Mouse (Mus musculus) adrenal gland, adult (tissue): ENCODE data around the gene Cdc42se2.

Experiments
- DNase-seq, 2 experiments: peaks; one replicate each; pipeline ENCODE4 v3.0.0; 2022 to 2023; ENCODE audit warnings: low spot score in 1 of 2; ENCODE audit not compliant: inconsistent age in 2 of 2

The Cdc42se2 gene

GRCm38 (mm10) chr11:54757993-54758392, 29.5 kb downstream of the Cdc42se2 start:
- no peak for DNase-seq

- DNase-seq = no peak
Observed at GRCm38 (mm10) chr11:54755148-54755664, 32.3 kb downstream of the Cdc42se2 start.

- no peak for DNase-seq
Observed at GRCm38 (mm10) chr11:54754301-54755147, 33.0 kb downstream of the Cdc42se2 start.

GRCm38 (mm10) chr11:54751502-54751901, 36.0 kb downstream of the Cdc42se2 start:
- DNase-seq = no peak

GRCm38 (mm10) chr11:54748891-54749290, 38.6 kb downstream of the Cdc42se2 start:
- no peak for DNase-seq

GRCm38 (mm10) chr11:54744231-54744630, 43.2 kb downstream of the Cdc42se2 start:
- no peak for DNase-seq

DNA sequence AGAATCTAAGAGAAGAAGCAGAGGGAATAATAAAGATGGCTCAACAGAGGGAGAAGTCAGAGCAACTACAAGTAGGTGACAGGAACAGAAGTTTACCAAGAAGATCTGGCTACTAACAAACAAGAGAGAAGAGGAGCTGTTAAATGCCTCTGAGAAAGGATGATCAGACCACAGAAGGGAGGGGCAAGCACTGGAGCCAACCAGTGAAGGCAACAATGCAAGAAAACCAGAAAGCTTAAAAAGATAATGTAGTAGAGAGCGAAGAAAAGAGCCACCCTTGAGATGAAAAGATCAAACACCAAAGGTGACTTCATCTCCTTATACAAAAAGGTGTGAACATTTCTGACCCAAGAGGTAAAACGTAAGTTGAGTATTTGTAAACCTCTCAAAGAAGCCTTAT, 46.1 kb downstream of the Cdc42se2 start:
- no peak for DNase-seq

DNA sequence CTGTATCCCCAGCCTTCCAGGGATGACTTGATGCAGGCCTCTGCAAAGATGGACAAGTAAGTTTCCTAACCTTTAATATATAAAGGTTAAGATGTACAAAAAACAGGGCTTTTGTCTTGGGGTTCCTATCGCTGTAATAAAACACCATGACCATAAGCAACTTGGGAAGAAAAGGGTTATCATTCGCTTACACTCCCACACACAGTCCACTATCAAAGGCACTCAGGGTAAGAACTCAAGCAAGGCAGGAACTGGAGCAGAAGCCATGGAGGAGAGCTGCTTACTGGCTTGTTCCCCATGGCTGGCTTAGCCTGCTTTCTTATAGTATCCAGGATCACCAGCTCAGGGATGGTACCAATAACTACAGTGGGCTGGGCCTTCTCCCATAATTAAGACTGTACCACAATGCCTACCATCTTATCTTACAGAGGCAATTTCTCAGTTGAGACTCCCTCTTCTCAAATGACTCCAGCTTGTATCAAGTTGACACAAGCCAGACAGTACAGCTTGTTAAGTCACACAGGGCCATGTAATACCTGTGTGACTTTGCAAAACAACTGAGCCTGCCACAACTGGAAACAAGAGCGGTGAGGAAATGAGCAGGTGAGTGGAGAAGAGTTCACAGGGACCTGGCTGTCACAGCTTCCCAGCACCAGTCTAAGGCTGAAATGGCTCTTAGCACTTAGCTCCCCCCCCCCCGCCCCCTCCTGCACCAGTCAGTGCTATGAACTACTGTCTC, 48.3 kb downstream of the Cdc42se2 start:
- DNase-seq = no peak

DNA sequence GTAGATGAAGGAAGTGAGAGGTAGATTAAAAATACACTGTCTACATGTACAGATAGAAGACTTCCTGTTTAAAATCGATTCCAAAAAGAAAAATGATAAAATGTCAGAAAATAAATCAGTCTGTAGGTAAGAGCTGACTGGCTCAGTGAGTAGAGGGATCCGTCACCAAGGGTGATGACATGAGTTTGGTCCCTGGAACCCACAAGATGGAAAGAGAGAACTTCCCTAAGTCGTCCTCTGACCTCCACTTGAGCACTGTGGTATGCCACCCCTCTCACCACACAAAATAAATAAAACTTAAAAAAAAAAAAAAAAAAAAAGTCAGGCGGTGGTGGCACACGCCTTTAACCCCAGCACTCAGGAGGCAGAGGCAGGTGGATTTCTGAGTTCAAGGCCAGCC, 50.6 kb downstream of the Cdc42se2 start:
- no peak for DNase-seq

- no peak for DNase-seq
Observed at GRCm38 (mm10) chr11:54735114-54735513, 52.4 kb downstream of the Cdc42se2 start.

DNA sequence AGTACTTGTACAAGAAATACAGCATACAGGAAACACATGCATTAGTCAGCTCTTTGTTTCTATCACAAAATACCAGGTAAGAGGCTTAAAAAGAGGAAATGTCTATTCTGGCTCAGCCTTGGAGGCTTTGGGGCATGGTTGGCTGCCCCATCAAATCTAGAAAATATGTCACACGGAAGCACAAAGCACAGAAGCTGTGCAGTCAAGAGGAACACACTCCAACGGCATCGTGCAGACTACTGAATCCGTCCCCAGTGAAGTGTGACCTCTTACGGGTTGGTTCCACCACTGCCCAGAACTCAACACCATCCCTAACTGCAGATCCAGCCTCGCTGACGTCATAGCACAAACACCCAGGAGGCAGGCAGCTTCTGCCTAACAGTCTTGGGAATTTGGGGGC, 53.9 kb downstream of the Cdc42se2 start:
- DNase-seq = no peak

DNA sequence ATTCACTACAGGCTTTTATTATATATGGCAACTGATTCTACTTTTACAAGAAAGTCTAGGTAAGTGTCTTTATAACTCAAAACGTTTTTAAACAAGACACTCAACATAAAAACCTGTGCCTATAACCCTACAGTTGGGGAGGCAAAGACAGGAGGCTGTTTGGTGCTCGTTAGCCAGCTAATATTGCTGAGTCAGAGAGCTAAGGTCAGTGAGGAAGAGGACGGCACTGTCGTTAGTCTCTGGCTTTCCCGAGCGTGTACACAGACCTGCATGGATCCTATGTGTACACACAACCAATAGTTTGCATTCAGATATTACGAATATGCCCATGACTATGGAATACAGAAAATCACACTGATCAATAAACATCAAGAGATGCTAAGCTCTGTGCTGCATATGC, 56.1 kb downstream of the Cdc42se2 start:
- no peak for DNase-seq

- no peak for DNase-seq
Observed at GRCm38 (mm10) chr11:54730931-54731330, 56.5 kb downstream of the Cdc42se2 start.

DNA sequence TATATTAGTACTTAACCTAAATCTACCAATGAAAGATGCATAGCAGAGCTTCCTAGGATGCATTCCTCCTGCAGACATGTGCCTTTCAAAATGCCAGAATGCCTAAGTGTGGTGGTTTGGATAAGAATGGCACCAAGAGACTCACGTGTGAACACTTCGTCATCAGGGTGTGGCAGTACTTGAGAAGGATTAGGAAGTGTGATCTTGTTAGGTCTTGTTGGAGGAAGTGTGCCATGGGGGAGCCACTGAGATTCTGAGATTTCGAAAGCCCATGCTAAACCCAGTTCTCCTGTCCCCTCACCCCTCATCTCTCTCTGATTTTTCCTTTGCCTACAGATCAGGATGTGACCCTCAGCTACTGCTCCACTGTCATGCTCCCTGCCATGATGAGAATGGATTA, 58.2 kb downstream of the Cdc42se2 start:
- DNase-seq = no peak

DNA sequence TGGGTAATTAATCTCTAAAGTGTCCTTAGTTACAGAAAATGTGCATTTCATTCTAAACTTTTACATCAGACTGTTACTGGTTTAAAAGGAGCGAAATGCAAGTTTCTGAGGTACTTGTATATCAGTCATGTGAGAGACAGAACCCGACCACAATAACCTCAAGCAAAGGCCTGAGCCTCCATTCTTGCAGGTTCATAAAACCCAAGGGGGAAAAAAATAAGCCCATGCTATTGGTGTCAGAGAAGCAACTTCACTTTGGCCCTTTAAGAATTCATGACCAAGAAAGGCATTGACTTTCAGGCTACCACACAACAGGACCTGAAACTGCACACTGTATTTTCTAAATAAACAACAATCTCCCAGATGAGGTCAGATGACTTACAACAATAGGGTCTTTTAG, 59.1 kb downstream of the Cdc42se2 start:
- DNase-seq = no peak

GRCm38 (mm10) chr11:54727327-54727901, 60.1 kb downstream of the Cdc42se2 start:
- DNase-seq = no peak

DNA sequence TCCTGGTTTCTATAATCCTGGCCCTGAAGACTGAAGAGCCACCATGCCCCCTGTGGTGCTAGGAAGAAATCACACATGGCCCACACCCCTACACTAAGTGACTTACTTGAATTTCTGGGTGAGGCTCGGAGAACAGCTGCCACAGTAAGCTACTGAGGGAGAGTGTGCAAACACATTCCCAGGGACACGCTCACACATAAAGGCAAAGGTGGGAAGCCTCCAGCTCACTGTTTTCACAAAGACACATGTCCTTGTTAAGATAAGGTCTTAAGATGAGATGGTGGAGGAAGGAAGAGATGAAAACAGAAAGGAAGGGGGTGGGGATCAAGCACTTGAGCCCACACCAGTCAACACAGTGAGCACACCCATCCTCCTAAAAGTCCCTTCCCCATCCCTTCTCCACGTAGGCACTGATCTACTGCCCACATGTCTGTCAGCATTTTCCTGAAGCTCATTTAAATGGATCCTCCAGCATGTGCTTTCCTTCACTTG, 60.9 kb downstream of the Cdc42se2 start:
- no peak for DNase-seq

GRCm38 (mm10) chr11:54724353-54725034, 63.0 kb downstream of the Cdc42se2 start:
- DNase-seq = peak; percentile 19 to 60

DNA sequence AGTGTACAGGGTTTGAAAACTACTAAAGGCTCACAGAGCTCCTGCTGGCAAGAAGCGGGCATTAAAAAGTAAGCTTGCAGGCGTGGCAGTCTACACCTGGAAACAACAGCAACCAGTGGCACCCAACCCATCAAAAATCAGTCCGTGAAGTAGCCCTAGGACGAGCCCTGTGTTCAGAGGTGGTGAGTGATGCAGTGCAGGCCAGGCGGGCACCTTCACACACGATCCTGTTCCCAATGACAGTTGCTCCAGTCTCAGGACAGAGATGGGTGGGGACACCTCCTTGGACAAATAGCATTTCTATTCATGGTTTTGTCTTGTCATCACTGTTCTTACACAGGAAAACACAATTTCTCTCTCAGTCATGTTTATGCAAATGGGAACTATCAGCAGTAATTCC, 65.4 kb downstream of the Cdc42se2 start:
- DNase-seq = no peak

GRCm38 (mm10) chr11:54718601-54719000, 68.9 kb downstream of the Cdc42se2 start:
- DNase-seq = peak; percentile 11 to 76

DNA sequence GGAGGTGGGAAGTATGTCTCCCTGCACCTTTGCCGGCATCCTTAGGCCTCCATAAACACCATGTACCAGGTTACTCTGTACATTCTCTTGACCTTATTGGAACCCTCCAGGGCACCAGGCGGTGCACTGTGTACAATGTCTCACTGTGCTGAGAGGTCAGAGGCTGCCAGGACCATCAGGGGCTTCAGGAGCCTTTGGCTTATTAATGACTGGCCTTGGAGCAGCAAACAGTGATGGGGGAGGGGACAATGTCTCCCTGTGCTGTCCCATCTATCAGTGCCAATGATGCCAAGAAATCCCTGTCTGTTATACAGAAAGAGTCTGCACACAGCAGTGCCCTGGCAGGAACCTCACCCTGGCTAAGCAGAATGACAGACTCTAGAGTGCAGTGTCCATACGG, 69.6 kb downstream of the Cdc42se2 start:
- no peak for DNase-seq
